Mouse (Mus musculus) MEL (cell line): ENCODE results near the gene Laptm4a. TPM values are rescaled to one million over a fixed set of nuclear protein-coding genes. Genes with fewer than 3 reads are reported as not detected.

Experiments used
- DNase-seq: peaks from one replicate; pipeline ENCODE4 v3.0.0; 2011; ENCODE audit warnings: low read depth, low spot score
- H3K27ac ChIP-seq: 2 replicates; pipeline ENCODE4 v1.5.1; 2012; ENCODE audit warnings: low read depth, mild to moderate bottlenecking, control low read depth, low read length, moderate library complexity; ENCODE audit not compliant: control insufficient read depth
- H3K27me3 ChIP-seq, 2 experiments: fragments of 150-350 bp in 1 of 2; sonication (generic) in 1 of 2; 2 replicates each; pipeline ENCODE4 v1.6.1; 2012; ENCODE audit warnings: low read length in 2 of 2, mild to moderate bottlenecking in 2 of 2, improper control_type of control experiment in 1 of 2, moderate library complexity in 1 of 2; ENCODE audit not compliant: insufficient read depth in 2 of 2, control insufficient read depth in 1 of 2
- H3K36me3 ChIP-seq, 2 experiments: 2 replicates each; pipeline ENCODE4 v1.6.1; 2012 to 2014; ENCODE audit warnings: low read length in 2 of 2, improper control_type of control experiment in 1 of 2, inconsistent platforms in 1 of 2, mild to moderate bottlenecking in 1 of 2; ENCODE audit not compliant: insufficient read depth in 2 of 2, control insufficient read depth in 1 of 2
- H3K4me1 ChIP-seq, 2 experiments: fragments of 150-350 bp in 1 of 2; sonication (generic) in 1 of 2; 2 replicates each; pipeline ENCODE4 v1.6.1; 2012; ENCODE audit warnings: low read length in 2 of 2, improper control_type of control experiment in 1 of 2, mild to moderate bottlenecking in 1 of 2; ENCODE audit not compliant: insufficient read depth in 2 of 2, control insufficient read depth in 1 of 2
- H3K4me3 ChIP-seq, 2 experiments: fragments of 150-350 bp in 1 of 2; sonication (generic) in 1 of 2; 2 replicates each; pipeline ENCODE4 v1.5.1; 2012; ENCODE audit warnings: low read depth in 2 of 2, low read length in 2 of 2, mild to moderate bottlenecking in 2 of 2, moderate library complexity in 2 of 2, control low read depth in 1 of 2, improper control_type of control experiment in 1 of 2; ENCODE audit not compliant: control insufficient read depth in 1 of 2, insufficient read depth in 1 of 2
- H3K79me2 ChIP-seq: 2 replicates; pipeline ENCODE4 v1.6.1; 2012; ENCODE audit warnings: mild to moderate bottlenecking, low read length, moderate library complexity; ENCODE audit not compliant: control insufficient read depth, poor library complexity, insufficient read depth
- H3K9ac ChIP-seq: 2 replicates; pipeline ENCODE4 v1.6.1; 2012; ENCODE audit warnings: low read depth, mild to moderate bottlenecking, control low read depth, low read length, moderate library complexity; ENCODE audit not compliant: control insufficient read depth, poor library complexity, severe bottlenecking
- H3K9me3 ChIP-seq: fragments of 150-350 bp; sonication (generic); replicated peaks from 2 replicates; pipeline ENCODE4 v1.6.1; 2012; ENCODE audit warnings: mild to moderate bottlenecking, low read length, improper control_type of control experiment, moderate library complexity; ENCODE audit not compliant: insufficient read depth
- BHLHE40 ChIP-seq: IDR thresholded peaks from 2 replicates; pipeline ENCODE4 v1.6.1; 2012; ENCODE audit warnings: low read depth, mild to moderate bottlenecking, inconsistent platforms, low read length, improper control_type of control experiment, borderline replicate concordance
- CHD2 ChIP-seq: IDR thresholded peaks from 2 replicates; pipeline ENCODE4 v1.6.1; 2011; ENCODE audit warnings: low read length, improper control_type of control experiment
- EP300 ChIP-seq, 2 experiments: IDR thresholded peaks; 2 replicates each; pipeline ENCODE4 v1.6.1; 2011; ENCODE audit warnings: improper control_type of control experiment in 2 of 2, low read length in 2 of 2, low read depth in 1 of 2, mild to moderate bottlenecking in 1 of 2
- GABPA ChIP-seq: IDR thresholded peaks from 2 replicates; pipeline ENCODE4 v1.6.1; 2012; ENCODE audit warnings: low read depth, mild to moderate bottlenecking, inconsistent platforms, low read length, improper control_type of control experiment, moderate library complexity
- HCFC1 ChIP-seq: IDR thresholded peaks from 2 replicates; pipeline ENCODE4 v1.6.1; 2012; ENCODE audit warnings: low read depth, mild to moderate bottlenecking, inconsistent platforms, low read length, improper control_type of control experiment, moderate library complexity
- MAX ChIP-seq: IDR thresholded peaks from 2 replicates; pipeline ENCODE4 v1.6.1; 2011; ENCODE audit warnings: low read length, improper control_type of control experiment
- MAZ ChIP-seq: IDR thresholded peaks from 2 replicates; pipeline ENCODE4 v1.6.1; 2012; ENCODE audit warnings: low read depth, mild to moderate bottlenecking, inconsistent platforms, low read length, improper control_type of control experiment
- MEF2A ChIP-seq: IDR thresholded peaks from 2 replicates; pipeline ENCODE4 v1.6.1; 2014; ENCODE audit warnings: low read depth, mild to moderate bottlenecking, inconsistent platforms, low read length, improper control_type of control experiment; ENCODE audit not compliant: poor library complexity, insufficient replicate concordance, severe bottlenecking; ENCODE audit errors: extremely low read depth
- NELFE ChIP-seq: IDR thresholded peaks from 2 replicates; pipeline ENCODE4 v1.6.1; 2011; ENCODE audit warnings: low read depth, low read length, improper control_type of control experiment
- NRF1 ChIP-seq: IDR thresholded peaks from 2 replicates; pipeline ENCODE4 v1.6.1; 2014; ENCODE audit warnings: low read depth, mild to moderate bottlenecking, inconsistent platforms, low read length, improper control_type of control experiment, moderate library complexity; ENCODE audit not compliant: poor library complexity, insufficient read depth, severe bottlenecking
- POLR2A ChIP-seq, 2 experiments: IDR thresholded peaks; 2 replicates each; pipeline ENCODE4 v1.6.1; 2011 to 2012; ENCODE audit warnings: low read length in 2 of 2, mild to moderate bottlenecking in 2 of 2, control low read depth in 1 of 2, improper control_type of control experiment in 1 of 2, low read depth in 1 of 2, moderate library complexity in 1 of 2; ENCODE audit not compliant: control insufficient read depth in 1 of 2, insufficient read depth in 1 of 2, poor library complexity in 1 of 2
- POLR2AphosphoS2 ChIP-seq: IDR thresholded peaks from 2 replicates; pipeline ENCODE4 v1.6.1; 2011; ENCODE audit warnings: low read length, improper control_type of control experiment
- POLR2AphosphoS5 ChIP-seq: IDR thresholded peaks from 2 replicates; pipeline ENCODE4 v1.6.1; 2012; ENCODE audit warnings: low read depth, borderline replicate concordance, mild to moderate bottlenecking, inconsistent platforms, low read length, moderate library complexity, mixed read lengths
- SMC3 ChIP-seq: IDR thresholded peaks from 2 replicates; pipeline ENCODE4 v1.6.1; 2011; ENCODE audit warnings: low read depth, low read length, improper control_type of control experiment
- TAL1 ChIP-seq: IDR thresholded peaks from 2 replicates; pipeline ENCODE4 v1.6.1; 2012; ENCODE audit warnings: mild to moderate bottlenecking, inconsistent platforms, low read length, moderate library complexity, mixed read lengths
- UBTF ChIP-seq: IDR thresholded peaks from 2 replicates; pipeline ENCODE4 v1.6.1; 2012; ENCODE audit warnings: low read depth, mild to moderate bottlenecking, inconsistent platforms, low read length, improper control_type of control experiment, moderate library complexity, borderline replicate concordance; ENCODE audit not compliant: insufficient read depth
- USF1 ChIP-seq: IDR thresholded peaks from 2 replicates; pipeline ENCODE4 v1.6.1; 2014; ENCODE audit warnings: low read depth, mild to moderate bottlenecking, inconsistent platforms, low read length, improper control_type of control experiment, moderate library complexity
- USF2 ChIP-seq, 2 experiments: IDR thresholded peaks; 2 replicates each; pipeline ENCODE4 v1.6.1; 2011 to 2012; ENCODE audit warnings: improper control_type of control experiment in 2 of 2, low read length in 2 of 2, borderline replicate concordance in 1 of 2, inconsistent platforms in 1 of 2, low read depth in 1 of 2, mild to moderate bottlenecking in 1 of 2; ENCODE audit not compliant: insufficient read depth in 1 of 2
- ZC3H11A ChIP-seq: IDR thresholded peaks from 2 replicates; pipeline ENCODE4 v1.6.1; 2012; ENCODE audit warnings: low read depth, mild to moderate bottlenecking, inconsistent platforms, low read length, improper control_type of control experiment
- ZKSCAN1 ChIP-seq: IDR thresholded peaks from 2 replicates; pipeline ENCODE4 v1.6.1; 2012; ENCODE audit warnings: low read depth, mild to moderate bottlenecking, inconsistent platforms, low read length, improper control_type of control experiment, moderate library complexity
- ZNF384 ChIP-seq: IDR thresholded peaks from 2 replicates; pipeline ENCODE4 v1.6.1; 2012; ENCODE audit warnings: low read depth, mild to moderate bottlenecking, inconsistent platforms, low read length, improper control_type of control experiment
- polyA plus RNA-seq, 2 experiments: library from polyadenylated mRNA; stranded (reverse) in 1 of 2; unstranded in 1 of 2; fragments of >175 nt in 1 of 2; fragments of >200 nt in 1 of 2; gene quantifications; 2 replicates each; pipeline versions ENCODE4 v1.2.1 to v1.2.4; 2012; ENCODE audit warnings: low replicate concordance in 2 of 2, low read depth in 1 of 2; ENCODE audit not compliant: insufficient read length in 2 of 2, insufficient read depth in 1 of 2, missing spikeins in 1 of 2
- total RNA-seq: library from RNA; depleted of rRNA; stranded (reverse); fragments of 300-350 nt; gene quantifications from 2 replicates; pipeline ENCODE4 v1.2.3, GENCODE M21; 2012

The Laptm4a gene
- total and polyA plus RNA-seq, 3 experiments = 49.0 to 49.7 TPM; not detected in 1

DNA sequence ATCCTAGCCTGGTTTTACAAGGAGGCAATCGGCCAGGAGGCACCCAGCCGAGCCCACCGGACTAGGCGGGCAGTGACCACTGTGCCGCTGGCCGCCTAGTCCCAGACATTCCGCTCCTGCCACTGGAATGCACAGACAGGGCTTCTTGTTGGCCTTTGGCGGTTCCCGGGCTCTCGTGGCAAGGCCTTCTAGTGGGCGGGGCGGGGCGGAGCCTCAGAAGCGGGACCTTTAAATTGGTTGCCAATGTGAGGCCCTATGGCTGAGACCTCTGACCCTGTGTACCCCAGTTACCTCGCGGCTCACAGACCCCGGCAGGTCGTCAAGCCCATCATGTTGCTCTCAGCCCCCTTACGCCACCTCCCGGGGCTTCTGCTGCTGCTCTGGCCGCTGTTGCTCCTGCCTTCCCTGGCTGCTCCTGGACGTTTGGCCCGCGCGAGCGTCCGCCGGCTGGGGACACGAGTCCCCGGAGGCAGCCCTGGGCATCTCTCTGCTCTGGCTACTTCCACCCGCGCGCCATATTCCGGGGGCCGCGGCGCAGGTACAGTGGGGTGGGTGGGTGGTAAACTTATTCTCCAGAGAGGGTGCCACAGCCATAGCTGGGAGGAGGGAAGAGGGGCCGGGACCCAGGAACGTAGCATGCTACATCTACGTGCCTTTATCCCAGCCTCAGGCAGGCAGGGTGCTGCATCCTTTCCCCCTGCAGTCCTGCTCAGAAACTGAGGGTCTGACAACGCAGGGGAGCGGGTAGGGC, 26.4 kb downstream of the Laptm4a start, which contains the start of gene Matn3:
Matn3 (plus strand) TSS at position 216 of the 751 bp plus-strand sequence.
- no peaks in the 10 kb centered on the region for H3K79me2 ChIP-seq
- DNase-seq = no peak
- no peaks in the 10 kb centered on the region; a peak in 1 of 4 replicates for H3K27me3 ChIP-seq
- no peak within 1 kb of the TSS for H3K9ac ChIP-seq
- TF ChIP-seq MAX (no peak), ZNF384 (no peak), BHLHE40 (no peak), MAZ (no peak), POLR2AphosphoS2 (no peak), NELFE (no peak), UBTF (no peak), EP300 (IDR thresholded peaks at IDR 0.05; ENCODE audit: low read depth in 1 of 2, low read length in 2 of 2) (no peak), SMC3 (no peak), HCFC1 (no peak), USF2 (IDR thresholded peaks at IDR 0.05; ENCODE audit: borderline replicate concordance in 1 of 2, insufficient read depth in 1 of 2, low read depth in 1 of 2, low read length in 2 of 2) (no peak), POLR2A (IDR thresholded peaks at IDR 0.05; ENCODE audit: control insufficient read depth in 1 of 2, insufficient read depth in 1 of 2, low read depth in 1 of 2, low read length in 2 of 2, poor library complexity in 1 of 2) (no peak), TAL1 (no peak), ZKSCAN1 (no peak), ZC3H11A (no peak)
- no peaks in the 10 kb centered on the region for H3K36me3 ChIP-seq
- no peaks in the 10 kb centered on the region for H3K9me3 ChIP-seq
- no peaks in the 10 kb centered on the region for H3K4me1 ChIP-seq
- H3K27ac ChIP-seq = no peak within 1 kb of the TSS
- no peak within 1 kb of the TSS for H3K4me3 ChIP-seq

DNA sequence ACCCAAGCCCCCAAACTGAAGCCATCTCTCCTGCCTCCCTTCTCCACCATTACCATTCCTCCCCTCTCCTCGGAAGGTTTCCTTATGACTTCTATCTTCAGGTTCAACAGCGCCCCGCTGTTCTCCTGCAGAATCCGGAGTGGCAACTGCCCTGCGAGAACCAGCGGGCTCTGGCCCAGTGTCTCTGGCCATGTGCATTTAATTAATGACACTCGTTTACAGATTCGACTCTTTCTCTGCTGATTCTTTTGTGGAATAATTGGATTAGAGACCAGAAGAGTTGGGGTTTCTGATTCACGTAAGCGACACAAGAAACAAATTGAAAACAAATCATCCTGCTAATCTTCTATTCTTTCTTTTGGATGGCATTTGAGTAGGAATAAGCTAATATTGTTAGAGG, 31.7 kb downstream of the Laptm4a start:
- H3K27ac ChIP-seq = no peak overlapping the region
- H3K4me3 ChIP-seq = no peak overlapping the region
- H3K36me3 ChIP-seq = no peaks in the 10 kb centered on the region
- DNase-seq = no peak
- no peak for TF ChIP-seq POLR2AphosphoS5
- TF ChIP-seq HCFC1 = no peak
- no peak for TF ChIP-seq GABPA
- no peak for TF ChIP-seq ZNF384
- no peak for TF ChIP-seq UBTF
- TF ChIP-seq NELFE = no peak
- no peak for TF ChIP-seq NRF1
- TF ChIP-seq CHD2 = no peak
- no peak for TF ChIP-seq USF1
- no peak for TF ChIP-seq MEF2A
- TF ChIP-seq POLR2AphosphoS2 = no peak
- TF ChIP-seq, all 39 proteins: peak for 0
- Histone ChIP-seq H3K9ac (no peak overlapping the region), H3K27me3 (no peaks in the 10 kb centered on the region; a peak in 1 of 4 replicates), H3K4me1 (no peaks in the 10 kb centered on the region), H3K9me3 (no peaks in the 10 kb centered on the region), H3K79me2 (no peaks in the 10 kb centered on the region)
